Mouse (Mus musculus) CH12.LX (cell line): ENCODE measurements around the gene Islr. TPM values are rescaled to one million over a fixed set of nuclear protein-coding genes. Genes with fewer than 3 reads are reported as not detected.

Experiments used
- DNase-seq: peaks from one replicate; pipeline ENCODE4 v3.0.0-alpha.2; 2013; ENCODE audit errors: extremely low read depth
- H3K27ac ChIP-seq: 2 replicates; pipeline ENCODE4 v1.5.1; 2012; ENCODE audit warnings: low read depth, mild to moderate bottlenecking, control low read depth, moderate library complexity; ENCODE audit not compliant: insufficient read depth
- H3K27me3 ChIP-seq: replicated peaks from 2 replicates; pipeline ENCODE3; 2012; ENCODE audit warnings: inconsistent platforms
- H3K36me3 ChIP-seq, 2 experiments: replicated peaks in 1 of 2; 2 replicates each; pipeline versions ENCODE3 to v1.6.1; 2012; ENCODE audit warnings: inconsistent platforms in 1 of 2, low read length in 1 of 2, mild to moderate bottlenecking in 1 of 2, mixed read lengths in 1 of 2, moderate library complexity in 1 of 2; ENCODE audit not compliant: control insufficient read depth in 1 of 2, insufficient read depth in 1 of 2
- H3K4me1 ChIP-seq, 2 experiments: 2 replicates each; pipeline ENCODE4 v1.6.1; 2012; ENCODE audit warnings: inconsistent platforms in 1 of 2, moderate library complexity in 1 of 2; ENCODE audit not compliant: insufficient read depth in 2 of 2, control insufficient read depth in 1 of 2
- H3K4me2 ChIP-seq: 2 replicates; pipeline ENCODE4 v1.6.1; 2012; ENCODE audit warnings: low read depth, mild to moderate bottlenecking, control low read depth; ENCODE audit not compliant: poor library complexity, insufficient read depth, severe bottlenecking
- H3K4me3 ChIP-seq, 3 experiments: fragments of 150-350 bp in 1 of 3; sonication (generic) in 1 of 3; replicated peaks in 1 of 3; 2 replicates each; pipeline versions ENCODE3 to v1.5.1; 2011 to 2012; ENCODE audit warnings: low read depth in 2 of 3, low read length in 2 of 3, mild to moderate bottlenecking in 2 of 3, moderate library complexity in 2 of 3, control low read depth in 1 of 3, improper control_type of control experiment in 1 of 3, inconsistent platforms in 1 of 3, mixed read lengths in 1 of 3; ENCODE audit not compliant: poor library complexity in 1 of 3
- H3K79me2 ChIP-seq: replicated peaks from 2 replicates; pipeline ENCODE4 v1.6.1; 2012; ENCODE audit warnings: mild to moderate bottlenecking, moderate library complexity; ENCODE audit not compliant: control insufficient read depth, poor library complexity, insufficient read depth, severe bottlenecking; ENCODE audit errors: extremely low read depth
- H3K9ac ChIP-seq: 2 replicates; pipeline ENCODE4 v1.6.1; 2012; ENCODE audit warnings: low read depth, mild to moderate bottlenecking, control low read depth, moderate library complexity; ENCODE audit not compliant: insufficient read depth
- H3K9me3 ChIP-seq: replicated peaks from 2 replicates; pipeline ENCODE3; 2012; ENCODE audit warnings: low read length, inconsistent platforms, mixed read lengths
- BHLHE40 ChIP-seq: IDR thresholded peaks from 2 replicates; pipeline ENCODE4 v1.6.1; 2011; ENCODE audit warnings: mild to moderate bottlenecking, low read depth, low read length, improper control_type of control experiment
- CTCF ChIP-seq, 2 experiments: IDR thresholded peaks in 1 of 2; conservative IDR thresholded peaks in 1 of 2; 2 replicates each; pipeline ENCODE4 v1.5.1; 2011 to 2012; ENCODE audit warnings: low read depth in 2 of 2, low read length in 2 of 2, improper control_type of control experiment in 1 of 2, inconsistent platforms in 1 of 2, mild to moderate bottlenecking in 1 of 2, moderate library complexity in 1 of 2
- E2F4 ChIP-seq: IDR thresholded peaks from 2 replicates; pipeline ENCODE4 v1.6.1; 2011; ENCODE audit warnings: low read depth, low read length, improper control_type of control experiment; ENCODE audit not compliant: insufficient replicate concordance
- EP300 ChIP-seq: IDR thresholded peaks from 2 replicates; pipeline ENCODE4 v1.6.1; 2011; ENCODE audit warnings: low read length, improper control_type of control experiment
- ETS1 ChIP-seq: conservative IDR thresholded peaks from 2 replicates; pipeline ENCODE4 v1.6.1; 2012; ENCODE audit warnings: low read depth, mild to moderate bottlenecking, inconsistent platforms, low read length, improper control_type of control experiment, moderate library complexity
- GABPA ChIP-seq: IDR thresholded peaks from 2 replicates; pipeline ENCODE4 v1.6.1; 2012; ENCODE audit warnings: low read depth, low read length, improper control_type of control experiment, inconsistent platforms; ENCODE audit not compliant: insufficient replicate concordance
- HCFC1 ChIP-seq: IDR thresholded peaks from 2 replicates; pipeline ENCODE4 v1.6.1; 2012; ENCODE audit warnings: low read depth, mild to moderate bottlenecking, inconsistent platforms, low read length, improper control_type of control experiment
- JUND ChIP-seq: conservative IDR thresholded peaks from 2 replicates; pipeline ENCODE4 v1.6.1; 2011; ENCODE audit warnings: low read depth, low read length, improper control_type of control experiment
- MAFK ChIP-seq: IDR thresholded peaks from 2 replicates; pipeline ENCODE4 v1.6.1; 2011; ENCODE audit warnings: low read length, improper control_type of control experiment; ENCODE audit not compliant: insufficient replicate concordance
- MAZ ChIP-seq: IDR thresholded peaks from 2 replicates; pipeline ENCODE4 v1.6.1; 2012; ENCODE audit warnings: low read depth, mild to moderate bottlenecking, inconsistent platforms, low read length, improper control_type of control experiment, moderate library complexity
- MEF2A ChIP-seq: IDR thresholded peaks from 2 replicates; pipeline ENCODE4 v1.6.1; 2014; ENCODE audit warnings: low read depth, mild to moderate bottlenecking, inconsistent platforms, low read length, improper control_type of control experiment, borderline replicate concordance
- NELFE ChIP-seq: IDR thresholded peaks from 2 replicates; pipeline ENCODE4 v1.6.1; 2011; ENCODE audit warnings: low read depth, low read length, improper control_type of control experiment
- PAX5 ChIP-seq: IDR thresholded peaks from 2 replicates; pipeline ENCODE4 v1.6.1; 2012; ENCODE audit warnings: low read length, inconsistent platforms, mixed read lengths
- POLR2AphosphoS2 ChIP-seq: IDR thresholded peaks from 2 replicates; pipeline ENCODE4 v1.6.1; 2011; ENCODE audit warnings: low read depth, low read length, improper control_type of control experiment
- SIN3A ChIP-seq: IDR thresholded peaks from 2 replicates; pipeline ENCODE4 v1.6.1; 2012; ENCODE audit warnings: low read length, improper control_type of control experiment, inconsistent platforms
- SMC3 ChIP-seq: IDR thresholded peaks from 2 replicates; pipeline ENCODE4 v1.6.1; 2011; ENCODE audit warnings: low read depth, low read length, improper control_type of control experiment
- UBTF ChIP-seq: IDR thresholded peaks from 2 replicates; pipeline ENCODE4 v1.6.1; 2012; ENCODE audit warnings: low read depth, mild to moderate bottlenecking, inconsistent platforms, low read length, improper control_type of control experiment, moderate library complexity
- USF1 ChIP-seq: IDR thresholded peaks from 2 replicates; pipeline ENCODE4 v1.6.1; 2014; ENCODE audit warnings: low read depth, mild to moderate bottlenecking, inconsistent platforms, low read length, improper control_type of control experiment
- ZMIZ1 ChIP-seq: IDR thresholded peaks from 2 replicates; pipeline ENCODE4 v1.6.1; 2012; ENCODE audit warnings: low read depth, mild to moderate bottlenecking, inconsistent platforms, low read length, improper control_type of control experiment
- dilution Hi-C: fragments of 300-500 bp; cut with MboI; formaldehyde crosslinking; loops from 2 replicates; pipeline ENCODE4 v1.14.3; 2020; ENCODE audit warnings: low sequenced_read_pairs; ENCODE audit not compliant: extremely low pct_unique_long_range_greater_than_20kb, extremely low pct_ligation_motif_present
- in situ Hi-C: fragments of 300-500 bp; cut with MboI; formaldehyde crosslinking; loops from 3 replicates; pipeline ENCODE4 v1.14.3; 2019; ENCODE audit warnings: low sequenced_read_pairs, low pct_ligation_motif_present, low pct_unique_long_range_greater_than_20kb, mixed read lengths
- polyA plus RNA-seq: library from polyadenylated mRNA; unstranded; fragments of >175 nt; gene quantifications from 2 replicates; pipeline ENCODE4 v1.2.1, GENCODE M21; 2012; ENCODE audit warnings: low read depth; ENCODE audit not compliant: insufficient read length
- total RNA-seq, 2 experiments: library from RNA; depleted of rRNA; stranded (reverse); fragments of 300-350 nt in 1 of 2; fragments of >200 nt in 1 of 2; gene quantifications; 2 replicates each; pipeline ENCODE4 v1.2.3; 2012 to 2014

The Islr gene
- total and polyA plus RNA-seq, 3 experiments, result not detected

GRCm38 (mm10) chr9:58131735-58132134, 72.4 kb downstream of the Islr start:
- Histone ChIP-seq H3K27ac (no peak overlapping the region), H3K36me3 (no peaks in the 10 kb centered on the region), H3K79me2 (no peaks in the 10 kb centered on the region), H3K9ac (no peak overlapping the region), H3K4me3 (no peak overlapping the region), H3K9me3 (peaks cover 3% of the 10 kb centered on the region), H3K27me3 (peaks cover 41% of the 10 kb centered on the region), H3K4me2 (no peak overlapping the region), H3K4me1 (peaks cover 0 to 22% of the 10 kb centered on the region in 2 experiments; a peak in 2 of 4 replicates)
- no peak for DNase-seq
- in situ Hi-C loops, result no loop called here
- no peak for TF ChIP-seq EP300
- TF ChIP-seq CTCF (conservative IDR thresholded peaks at IDR 0.05 in 1 of 2, IDR thresholded peaks at IDR 0.05 in 1 of 2; ENCODE audit: low read depth in 2 of 2, low read length in 2 of 2), result no peak
- TF ChIP-seq GABPA, result no peak
- no peak for TF ChIP-seq POLR2AphosphoS2
- TF ChIP-seq HCFC1, result no peak
- TF ChIP-seq ZMIZ1, result no peak
- no peak for TF ChIP-seq MEF2A
- TF ChIP-seq JUND, result no peak
- TF ChIP-seq PAX5, result no peak
- TF ChIP-seq MAFK, result no peak
- dilution Hi-C loops, result no loop called here

GRCm38 (mm10) chr9:58130909-58131308, 73.2 kb downstream of the Islr start:
- in situ Hi-C loops, result no loop called here
- H3K4me2 ChIP-seq, result no peak overlapping the region
- peaks cover 35% of the 10 kb centered on the region for H3K27me3 ChIP-seq
- no peaks in the 10 kb centered on the region for H3K79me2 ChIP-seq
- TF ChIP-seq USF1 (no peak), ETS1 (no peak), UBTF (no peak), NELFE (no peak), SIN3A (no peak), MAZ (no peak), E2F4 (no peak), SMC3 (no peak), BHLHE40 (no peak)
- peaks cover 0 to 14% of the 10 kb centered on the region in 2 experiments; a peak in 2 of 4 replicates for H3K4me1 ChIP-seq
- H3K36me3 ChIP-seq, result no peaks in the 10 kb centered on the region
- no peak overlapping the region for H3K9ac ChIP-seq
- H3K9me3 ChIP-seq, result peaks cover 3% of the 10 kb centered on the region
- no peak for DNase-seq
- no peak overlapping the region for H3K27ac ChIP-seq
- dilution Hi-C loops, result no loop called here
- no peak overlapping the region for H3K4me3 ChIP-seq
